Comparison of ENCODE assay signal across 12 mouse cellular contexts in genomic region chr8:109415906-109416305, GRCm38 (mm10).
DNase-seq lines count a peak whose midpoint lies in the region; ATAC-seq and TF ChIP-seq lines count a peak whose summit lies in the region.
"Had no signal": no experiment of that assay in that cellular context is flagged by ENCODE, and none has a peak within 500 bp of the region (broad histone marks: within the 10 kb centered on the region; RNA-seq: fewer than 3 reads in every experiment).

No protein-coding gene starts in this region.

- H3K36me3 ChIP-seq in forebrain, embryonic 16.5 days (ENCODE audit: control insufficient read depth, insufficient read depth), result no peaks in the 10 kb centered on the region
- H3K36me3 ChIP-seq in midbrain, embryonic 13.5 days, result no peaks in the 10 kb centered on the region
- no peaks in the 10 kb centered on the region for H3K36me3 ChIP-seq in liver, embryonic 12.5 days
- H3K36me3 ChIP-seq: lung, embryonic 15.5 days had no signal

- no peak for TF ChIP-seq CTCF in brain, embryonic 14.5 days (IDR thresholded peaks at IDR 0.05; ENCODE audit: borderline replicate concordance, extremely low read depth, insufficient read depth, insufficient read length)

- peaks cover 37% of the 10 kb centered on the region for H3K4me1 ChIP-seq in forebrain, embryonic 16.5 days (replicated peaks; ENCODE audit: control insufficient read depth, insufficient read depth, low read length)
- peaks cover 47% of the 10 kb centered on the region for H3K4me1 ChIP-seq in midbrain, embryonic 13.5 days (replicated peaks)
- no peaks in the 10 kb centered on the region for H3K4me1 ChIP-seq in liver, embryonic 12.5 days
- H3K4me1 ChIP-seq: lung, embryonic 15.5 days had no signal

- no peak for TF ChIP-seq POLR2A in brain, embryonic 14.5 days (IDR thresholded peaks at IDR 0.05; ENCODE audit: borderline replicate concordance, extremely low read depth, insufficient read depth, insufficient read length, poor library complexity, severe bottlenecking)

- H3K4me3 ChIP-seq in forebrain, embryonic 16.5 days (replicated peaks; ENCODE audit: low read length), result no peak overlapping the region
- no peak overlapping the region for H3K4me3 ChIP-seq in midbrain, embryonic 13.5 days (replicated peaks)
- H3K4me3 ChIP-seq in liver, embryonic 12.5 days, result no peak overlapping the region
- H3K4me3 ChIP-seq: lung, embryonic 15.5 days had no signal

- no peaks in the 10 kb centered on the region for H3K27me3 ChIP-seq in forebrain, embryonic 16.5 days (replicated peaks; ENCODE audit: control insufficient read depth, insufficient read depth, low read length)
- no peaks in the 10 kb centered on the region for H3K27me3 ChIP-seq in midbrain, embryonic 13.5 days
- H3K27me3 ChIP-seq in liver, embryonic 12.5 days (replicated peaks), result no peaks in the 10 kb centered on the region
- H3K27me3 ChIP-seq: lung, embryonic 15.5 days had no signal

- 46% methylated on average over 11 of the region's 11 CpGs for WGBS in forebrain, embryonic 16.5 days
- 58% methylated on average over 11 of the region's 11 CpGs for WGBS in midbrain, embryonic 13.5 days
- WGBS in liver, embryonic 12.5 days (ENCODE audit: insufficient replicate concordance), result 43% methylated on average over 11 of the region's 11 CpGs

- H3K27ac ChIP-seq in forebrain, embryonic 16.5 days (ENCODE audit: low read length), result peak overlapping the region; percentile 90
- peak overlapping the region; percentile 92 for H3K27ac ChIP-seq in midbrain, embryonic 13.5 days
- no peak overlapping the region for H3K27ac ChIP-seq in liver, embryonic 12.5 days
- H3K27ac ChIP-seq: lung, embryonic 15.5 days had no signal

- ATAC-seq in frontal cortex, adult (ENCODE audit: low TSS enrichment), result 0 out of 2 replicates have a peak, but pooled peaks have one; percentile 1
- ATAC-seq in forebrain, embryonic 16.5 days, result no peak
- no peak for ATAC-seq in midbrain, embryonic 13.5 days
- no peak for ATAC-seq in liver, embryonic 12.5 days
- ATAC-seq: intestine, embryonic 16.5 days had no signal

- H3K9ac ChIP-seq in forebrain, embryonic 16.5 days (replicated peaks; ENCODE audit: low read depth, low read length), result peak overlapping the region; percentile 34; the same call in 1 of the 2 replicates
- 0 out of 2 replicates have a peak overlapping the region, but pooled peaks have one; percentile 24 for H3K9ac ChIP-seq in midbrain, embryonic 13.5 days (replicated peaks)
- H3K9ac ChIP-seq in liver, embryonic 12.5 days, result no peak overlapping the region
- H3K9ac ChIP-seq: lung, embryonic 15.5 days had no signal

- no peak for DNase-seq in frontal cortex, postnatal 10 days (ENCODE audit: low spot score in 2 of 2)
- peak; percentile 64 for DNase-seq in brain, embryonic 14.5 days (ENCODE audit: low read depth)
- no peak for DNase-seq in lung, postnatal 14 days
- DNase-seq in B cell, adult 2 months, result no peak
- DNase-seq: adrenal gland, postnatal 36 days; gastrocnemius, postnatal 36 days had no signal

- H3K9me3 ChIP-seq in forebrain, embryonic 16.5 days (ENCODE audit: control insufficient read depth, low read length), result no peaks in the 10 kb centered on the region
- H3K9me3 ChIP-seq in midbrain, embryonic 13.5 days, result no peaks in the 10 kb centered on the region
- H3K9me3 ChIP-seq in liver, embryonic 12.5 days (replicated peaks), result no peaks in the 10 kb centered on the region
- H3K9me3 ChIP-seq: lung, embryonic 15.5 days had no signal

- H3K4me2 ChIP-seq in forebrain, embryonic 16.5 days (ENCODE audit: low read length), result peak overlapping the region; percentile 38; the same call in 1 of the 2 replicates
- no peak overlapping the region for H3K4me2 ChIP-seq in midbrain, embryonic 13.5 days (replicated peaks)
- no peak overlapping the region for H3K4me2 ChIP-seq in liver, embryonic 12.5 days
